Mouse (Mus musculus) C2C12 (cell line): ENCODE measurements around the gene Ntn1. TPM values are rescaled to one million over a fixed set of nuclear protein-coding genes. Genes with fewer than 3 reads are reported as not detected.

Source experiments
- H3K27me3 ChIP-seq: one replicate; pipeline ENCODE4 v1.6.1; 2011; ENCODE audit not compliant: control insufficient read depth, insufficient read depth, insufficient read length
- H3K36me3 ChIP-seq: one replicate; pipeline ENCODE4 v1.6.1; 2011; ENCODE audit not compliant: control insufficient read depth, insufficient read depth
- H3K4me3 ChIP-seq: one replicate; pipeline ENCODE4 v1.5.1; 2011; ENCODE audit warnings: mild to moderate bottlenecking, control low read depth; ENCODE audit not compliant: poor library complexity, insufficient read depth, severe bottlenecking
- H3K79me2 ChIP-seq: one replicate; pipeline ENCODE4 v1.6.1; 2011; ENCODE audit not compliant: control insufficient read depth, insufficient read depth
- H3K79me3 ChIP-seq: one replicate; pipeline ENCODE4 v1.6.1; 2011; ENCODE audit warnings: low read depth, control low read depth
- H3ac ChIP-seq: one replicate; pipeline ENCODE3; 2011; ENCODE audit warnings: low read depth; ENCODE audit not compliant: control insufficient read depth, insufficient read length
- CEBPB ChIP-seq: IDR thresholded peaks from one replicate; pipeline ENCODE4 v1.6.1; 2011; ENCODE audit warnings: low read depth, mild to moderate bottlenecking, control low read depth, moderate library complexity
- CTCF ChIP-seq: IDR thresholded peaks from one replicate; pipeline ENCODE4 v1.5.1; 2011; ENCODE audit not compliant: control insufficient read depth, insufficient read depth, insufficient read length
- FOSL1 ChIP-seq: IDR thresholded peaks from one replicate; pipeline ENCODE4 v1.8.0; 2011; ENCODE audit warnings: mild to moderate bottlenecking, low read length; ENCODE audit not compliant: poor library complexity, insufficient read depth, severe bottlenecking
- MAX ChIP-seq: IDR thresholded peaks from one replicate; pipeline ENCODE4 v1.6.1; 2011; ENCODE audit warnings: mild to moderate bottlenecking, control low read depth
- MYOD1 ChIP-seq: IDR thresholded peaks from one replicate; pipeline ENCODE4 v1.6.1; 2011; ENCODE audit warnings: low read depth; ENCODE audit not compliant: control insufficient read depth, insufficient read length
- MYOG ChIP-seq: IDR thresholded peaks from one replicate; pipeline ENCODE4 v1.6.1; 2011; ENCODE audit not compliant: control insufficient read depth, insufficient read length; ENCODE audit errors: extremely low read depth
- USF1 ChIP-seq: IDR thresholded peaks from one replicate; pipeline ENCODE4 v1.6.1; 2011; ENCODE audit warnings: low read depth, mild to moderate bottlenecking, control low read depth, moderate library complexity
- polyA plus RNA-seq: library from polyadenylated mRNA; unstranded; fragments of >200 nt; fragmentation: generic; extraction: Trizol; gene quantifications from one replicate; pipeline ENCODE4 v1.2.1, GENCODE M21; 2012; ENCODE audit warnings: missing spikeins

Ntn1 gene
- polyA plus RNA-seq, 1 experiment, result 19.4 TPM

DNA sequence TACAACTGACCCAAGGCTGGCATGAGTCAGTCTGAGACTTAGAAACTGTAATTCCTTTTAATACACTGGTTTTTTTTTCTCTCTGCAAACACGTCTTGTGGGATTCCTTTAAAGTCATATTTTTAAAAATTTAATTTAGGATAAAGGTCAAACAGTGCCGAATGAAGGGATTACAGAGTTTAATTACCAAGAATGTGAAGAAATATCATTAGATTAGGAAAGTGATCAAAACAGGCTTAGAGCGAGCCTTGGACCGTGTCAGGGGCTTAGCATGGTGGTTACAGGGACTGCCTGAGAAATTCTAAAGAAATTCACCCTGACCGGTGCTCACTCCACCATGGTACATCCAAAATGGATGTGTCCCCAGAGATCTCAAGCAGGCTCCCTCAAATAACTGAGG, 57.9 kb downstream of the Ntn1 start:
- TF ChIP-seq CEBPB, result no peak
- H3K27me3 ChIP-seq, result no peaks in the 10 kb centered on the region
- H3K36me3 ChIP-seq, result peaks cover 8% of the 10 kb centered on the region
- peaks cover 12% of the 10 kb centered on the region for H3K79me3 ChIP-seq
- peaks cover 7% of the 10 kb centered on the region for H3K79me2 ChIP-seq
- no peak overlapping the region for H3K4me3 ChIP-seq
- H3ac ChIP-seq, result no peak overlapping the region

GRCm38 (mm10) chr11:68342003-68342400, 58.6 kb downstream of the Ntn1 start:
- peaks cover 12% of the 10 kb centered on the region for H3K79me3 ChIP-seq
- H3K79me2 ChIP-seq, result peaks cover 7% of the 10 kb centered on the region
- peaks cover 8% of the 10 kb centered on the region for H3K36me3 ChIP-seq
- no peak overlapping the region for H3ac ChIP-seq
- no peak overlapping the region for H3K4me3 ChIP-seq
- TF ChIP-seq CTCF, result no peak
- TF ChIP-seq USF1, result no peak
- TF ChIP-seq MYOG, result no peak
- TF ChIP-seq FOSL1, result no peak
- no peak for TF ChIP-seq MAX
- TF ChIP-seq CEBPB, result no peak
- no peak for TF ChIP-seq MYOD1
- H3K27me3 ChIP-seq, result no peaks in the 10 kb centered on the region

DNA sequence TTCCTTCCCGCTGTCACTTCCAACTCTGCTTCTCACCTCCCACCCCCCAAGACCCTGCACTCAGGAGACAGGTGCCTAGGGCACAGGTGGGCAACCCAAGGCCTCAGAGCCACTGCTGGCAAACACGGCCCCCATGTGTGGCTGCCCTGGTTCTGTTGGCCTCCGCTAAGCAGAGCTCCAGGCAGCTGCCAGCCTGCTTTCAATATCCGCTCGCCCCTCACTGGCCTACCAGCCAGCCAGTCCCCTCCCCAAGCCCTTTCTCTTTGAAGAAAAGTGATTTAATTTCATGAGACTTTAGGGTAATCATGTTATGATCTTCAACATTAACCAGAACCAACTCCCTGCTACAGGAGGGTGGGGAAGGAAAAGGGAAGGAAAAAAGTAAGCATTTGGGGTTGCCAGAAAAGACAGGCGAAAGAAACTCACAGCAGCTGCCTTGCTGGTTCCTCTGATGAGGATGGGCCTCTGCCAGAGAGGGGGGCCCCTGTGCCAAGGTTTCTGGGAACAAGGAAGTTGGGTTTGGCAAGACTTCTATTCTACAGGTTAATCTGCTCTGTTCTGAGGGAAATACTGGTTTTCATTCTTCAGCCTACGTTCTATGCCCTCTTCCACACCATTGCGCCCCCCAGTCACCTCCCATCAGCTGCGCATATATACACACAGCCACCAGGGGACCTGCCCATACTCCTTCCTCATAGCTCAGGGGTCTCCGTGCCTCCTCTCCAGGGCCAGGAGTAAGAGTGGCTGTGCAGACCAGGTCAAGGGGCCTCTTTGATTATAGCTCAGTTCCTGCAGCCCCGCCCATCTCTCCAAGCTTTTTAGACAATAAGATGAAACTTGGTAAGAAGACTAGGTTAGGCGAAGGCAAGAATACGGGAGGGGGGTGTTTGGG, 59.3 kb downstream of the Ntn1 start:
- no peak for TF ChIP-seq MYOG
- no peak for TF ChIP-seq MYOD1
- TF ChIP-seq CEBPB, result no peak
- no peak for TF ChIP-seq FOSL1
- TF ChIP-seq CTCF, result no peak
- no peak for TF ChIP-seq USF1
- no peak for TF ChIP-seq MAX
- peaks cover 7% of the 10 kb centered on the region for H3K79me2 ChIP-seq
- no peak overlapping the region for H3K4me3 ChIP-seq
- H3K27me3 ChIP-seq, result no peaks in the 10 kb centered on the region
- H3K36me3 ChIP-seq, result peaks cover 8% of the 10 kb centered on the region
- peaks cover 12% of the 10 kb centered on the region for H3K79me3 ChIP-seq
- H3ac ChIP-seq, result no peak overlapping the region

DNA sequence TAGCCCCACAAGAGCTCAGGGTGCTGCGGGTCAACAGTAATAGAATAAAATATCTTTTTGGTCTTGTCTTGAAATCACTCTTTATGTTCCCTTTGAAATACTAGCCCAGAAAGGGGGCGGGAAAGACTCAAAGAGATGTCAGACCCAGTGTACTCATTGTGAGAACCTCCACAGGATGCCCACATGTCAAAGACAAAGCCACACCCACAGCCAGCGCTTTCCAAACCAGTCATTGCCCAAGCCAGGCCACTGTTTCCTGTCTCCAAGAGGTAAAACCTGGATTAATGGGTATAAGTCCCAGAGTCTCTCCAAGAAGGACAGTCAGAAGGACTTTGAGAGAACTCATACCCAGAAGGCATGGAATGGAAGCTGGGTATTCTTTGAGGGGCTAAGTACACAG, 60.3 kb downstream of the Ntn1 start:
- TF ChIP-seq USF1 (no peak), CTCF (no peak), MAX (no peak), CEBPB (no peak), MYOD1 (no peak), MYOG (no peak), FOSL1 (no peak)
- Histone ChIP-seq H3K79me3 (peaks cover 12% of the 10 kb centered on the region), H3K79me2 (peaks cover 5% of the 10 kb centered on the region), H3ac (no peak overlapping the region), H3K27me3 (no peaks in the 10 kb centered on the region), H3K36me3 (peaks cover 8% of the 10 kb centered on the region), H3K4me3 (no peak overlapping the region)

GRCm38 (mm10) chr11:68339856-68340255, 60.8 kb downstream of the Ntn1 start:
- peaks cover 8% of the 10 kb centered on the region for H3K36me3 ChIP-seq
- no peak overlapping the region for H3ac ChIP-seq
- H3K27me3 ChIP-seq, result no peaks in the 10 kb centered on the region
- H3K79me2 ChIP-seq, result peaks cover 5% of the 10 kb centered on the region
- no peak overlapping the region for H3K4me3 ChIP-seq
- peaks cover 12% of the 10 kb centered on the region for H3K79me3 ChIP-seq
- TF ChIP-seq MYOG, result no peak
- TF ChIP-seq CTCF, result no peak
- no peak for TF ChIP-seq MAX
- TF ChIP-seq MYOD1, result no peak
- TF ChIP-seq CEBPB, result no peak
- TF ChIP-seq USF1, result no peak
- TF ChIP-seq FOSL1, result no peak

DNA sequence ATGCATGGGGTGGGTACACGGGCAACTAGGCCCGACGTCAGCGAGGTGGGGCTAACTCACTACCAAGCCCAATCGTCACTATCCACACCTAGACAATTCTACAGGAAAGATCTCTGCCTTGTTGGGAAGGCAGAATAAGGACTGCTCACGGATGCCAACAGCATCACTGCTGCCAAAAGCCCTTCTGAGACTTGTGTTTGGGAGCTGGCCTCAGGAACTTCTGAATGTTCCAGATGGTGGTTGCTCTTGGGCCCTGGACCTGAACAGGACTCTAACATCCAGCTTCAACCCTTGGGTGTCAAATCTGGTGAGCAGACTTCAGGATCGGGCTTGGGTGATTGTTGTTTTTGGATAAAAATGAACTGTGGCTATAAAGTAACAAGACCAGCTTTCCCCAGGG, 61.3 kb downstream of the Ntn1 start:
- peaks cover 7% of the 10 kb centered on the region for H3K36me3 ChIP-seq
- H3K4me3 ChIP-seq, result no peak overlapping the region
- H3K79me2 ChIP-seq, result peaks cover 5% of the 10 kb centered on the region
- no peak overlapping the region for H3ac ChIP-seq
- peaks cover 12% of the 10 kb centered on the region for H3K79me3 ChIP-seq
- no peaks in the 10 kb centered on the region for H3K27me3 ChIP-seq
- TF ChIP-seq CTCF, result no peak
- no peak for TF ChIP-seq FOSL1
- TF ChIP-seq CEBPB, result no peak
